Mouse (Mus musculus) embryo, embryonic 11.5 days (tissue): Measurements from ENCODE around the gene Snrpa.

Source experiments
- DNase-seq: peaks from one replicate; pipeline ENCODE4 v3.0.0-alpha.2; 2012; ENCODE audit warnings: low read depth, low spot score

Snrpa gene

GRCm38 (mm10) chr7:27198779-27199178 lies 2.7 kb upstream of the Snrpa start:
- no peak for DNase-seq

- DNase-seq: no peak
Observed at GRCm38 (mm10) chr7:27198355-27198754, 2.3 kb upstream of the Snrpa start.

- no peak for DNase-seq
Observed at GRCm38 (mm10) chr7:27197634-27198033, 1.6 kb upstream of the Snrpa start.

- DNase-seq: no peak
Observed at GRCm38 (mm10) chr7:27197136-27197535, 1.1 kb upstream of the Snrpa start.

- no peak for DNase-seq
Observed at GRCm38 (mm10) chr7:27193731-27194130, 2.3 kb downstream of the Snrpa start.

- DNase-seq: no peak
Observed at GRCm38 (mm10) chr7:27192434-27192833, 3.6 kb downstream of the Snrpa start.

- DNase-seq: no peak
Observed at GRCm38 (mm10) chr7:27189271-27189931, 6.7 kb downstream of the Snrpa start.

GRCm38 (mm10) chr7:27185986-27186385 lies 10.1 kb downstream of the Snrpa start:
- DNase-seq: no peak

GRCm38 (mm10) chr7:27184964-27185363 lies 11.1 kb downstream of the Snrpa start:
- DNase-seq: no peak

- no peak for DNase-seq
Observed at GRCm38 (mm10) chr7:27182498-27182897, 13.6 kb downstream of the Snrpa start.

- DNase-seq: no peak
Observed at GRCm38 (mm10) chr7:27180837-27181695, 15.0 kb downstream of the Snrpa start, which contains the start of the genes Gm21983 and Mia. Gm21983 (minus strand) TSS chr7:27181086. Mia (minus strand) TSS chr7:27181157.

- DNase-seq: no peak
Observed at GRCm38 (mm10) chr7:27180036-27180435, 16.0 kb downstream of the Snrpa start.

- DNase-seq: no peak
Observed at GRCm38 (mm10) chr7:27179217-27179918, 16.7 kb downstream of the Snrpa start.

GRCm38 (mm10) chr7:27178324-27179216 lies 17.5 kb downstream of the Snrpa start, which contains the start of gene Rab4b:
Rab4b (minus strand) TSS chr7:27178896.
- DNase-seq: peak; percentile 100

GRCm38 (mm10) chr7:27177942-27178323 lies 18.1 kb downstream of the Snrpa start:
- DNase-seq: no peak

GRCm38 (mm10) chr7:27174896-27175295 lies 21.2 kb downstream of the Snrpa start:
- no peak for DNase-seq

GRCm38 (mm10) chr7:27174496-27174895 lies 21.6 kb downstream of the Snrpa start:
- no peak for DNase-seq

GRCm38 (mm10) chr7:27170981-27171380 lies 25.1 kb downstream of the Snrpa start:
- no peak for DNase-seq

GRCm38 (mm10) chr7:27168371-27168770 lies 27.7 kb downstream of the Snrpa start:
- DNase-seq: no peak

- no peak for DNase-seq
Observed at GRCm38 (mm10) chr7:27167475-27168094, 28.5 kb downstream of the Snrpa start.
